14 mouse cellular contexts compared by ENCODE assay signal in genomic region chr16:31188270-31188669, GRCm38 (mm10). TPM values are rescaled to one million over a fixed set of nuclear protein-coding genes. Genes with fewer than 3 reads are reported as not detected.
DNase-seq lines count a peak whose midpoint lies in the region; ATAC-seq and TF ChIP-seq lines count a peak whose summit lies in the region.
"Had no signal": no experiment of that assay in that cellular context is flagged by ENCODE, and none has a peak within 500 bp of the region (broad histone marks: within the 10 kb centered on the region; RNA-seq: fewer than 3 reads in every experiment).

No protein-coding gene starts in this region.

- H3K27ac ChIP-seq in layer of hippocampus, adult 2 months: peak overlapping the region; percentile 63
- peak overlapping the region; percentile 38 for H3K27ac ChIP-seq in neural tube, embryonic 13.5 days (replicated peaks)
- no peak overlapping the region for H3K27ac ChIP-seq in hindbrain, embryonic 16.5 days (ENCODE audit: low read depth, low read length)
- H3K27ac ChIP-seq: limb, embryonic 13.5 days had no signal

- no peaks in the 10 kb centered on the region for H3K36me3 ChIP-seq in neural tube, embryonic 13.5 days
- H3K36me3 ChIP-seq in hindbrain, embryonic 16.5 days (ENCODE audit: control insufficient read depth, insufficient read depth, low read length): no peaks in the 10 kb centered on the region
- H3K36me3 ChIP-seq: limb, embryonic 13.5 days had no signal

- WGBS in neural tube, embryonic 13.5 days: 54% methylated on average over 6 of the region's 6 CpGs
- WGBS in hindbrain, embryonic 16.5 days: 41% methylated on average over 6 of the region's 6 CpGs

- ATAC-seq in neural tube, embryonic 13.5 days (ENCODE audit: low read depth): peak; percentile 36; the same call in 1 of the 2 replicates
- peak; percentile 60; the same call in 1 of the 2 replicates for ATAC-seq in hindbrain, embryonic 16.5 days

- H3K4me3 ChIP-seq in layer of hippocampus, adult 2 months: no peak overlapping the region
- no peak overlapping the region for H3K4me3 ChIP-seq in neural tube, embryonic 13.5 days
- no peak overlapping the region for H3K4me3 ChIP-seq in hindbrain, embryonic 16.5 days (ENCODE audit: low read length)
- H3K4me3 ChIP-seq: erythroblast, embryonic 14.5 days; limb, embryonic 13.5 days had no signal

- peaks cover 49% of the 10 kb centered on the region for H3K4me1 ChIP-seq in neural tube, embryonic 13.5 days (replicated peaks)
- peaks cover 7% of the 10 kb centered on the region; the same call in 1 of the 2 replicates for H3K4me1 ChIP-seq in hindbrain, embryonic 16.5 days (ENCODE audit: control insufficient read depth, insufficient read depth, low read depth, low read length)

- no peaks in the 10 kb centered on the region for H3K9me3 ChIP-seq in neural tube, embryonic 13.5 days
- no peaks in the 10 kb centered on the region for H3K9me3 ChIP-seq in hindbrain, embryonic 16.5 days (ENCODE audit: control insufficient read depth, low read length)
- H3K9me3 ChIP-seq: limb, embryonic 13.5 days had no signal

- TF ChIP-seq CTCF in layer of hippocampus, adult 2 months (conservative IDR thresholded peaks at IDR 0.05): no peak

- no peak overlapping the region for H3K4me2 ChIP-seq in neural tube, embryonic 13.5 days
- H3K4me2 ChIP-seq in hindbrain, embryonic 16.5 days (ENCODE audit: low read length): no peak overlapping the region
- H3K4me2 ChIP-seq: heart, embryonic 11.5 days; limb, embryonic 13.5 days had no signal

- no peak for DNase-seq in layer of hippocampus, adult 2 months (ENCODE audit: low spot score in 2 of 2)
- DNase-seq in layer of hippocampus, postnatal 10 days (ENCODE audit: low spot score in 2 of 2): no peak
- DNase-seq in neural tube, embryonic 10.5 days (ENCODE audit: extremely low spot score, low spot score): no peak
- DNase-seq in thymus, postnatal 36 days: no peak
- no peak for DNase-seq in urinary bladder, adult 18-20 months (ENCODE audit: low spot score in 2 of 2)
- DNase-seq: adrenal gland, adult 8-10 months; cerebellum, adult 8-10 months; kidney, adult 9 months; thymus, postnatal 25 days had no signal

- no peak overlapping the region for H3K9ac ChIP-seq in neural tube, embryonic 13.5 days
- H3K9ac ChIP-seq in hindbrain, embryonic 16.5 days (ENCODE audit: low read depth, low read length): no peak overlapping the region
- H3K9ac ChIP-seq: limb, embryonic 13.5 days had no signal

- no peaks in the 10 kb centered on the region for H3K27me3 ChIP-seq in neural tube, embryonic 13.5 days
- H3K27me3 ChIP-seq in hindbrain, embryonic 16.5 days (replicated peaks; ENCODE audit: control insufficient read depth, insufficient read depth, low read length): no peaks in the 10 kb centered on the region
- H3K27me3 ChIP-seq: limb, embryonic 13.5 days had no signal

RNA-seq across cellular contexts. Expression of gene Acap2, which starts 12.8 kb away (rescaled TPM):
- total RNA-seq in layer of hippocampus, adult 2 months (2021): 100 to 1,000 TPM; 140 to 148 TPM
- 10 to 100 TPM; 77.5 to 81.6 TPM for total RNA-seq in layer of hippocampus, postnatal 10 days (2021)
- polyA plus RNA-seq in neural tube, embryonic 13.5 days (2015; fragmentation: Nextera tagmentation; extraction: Ambion mirVana): 12.1 and 14.6 TPM in 2 replicates
- 9.4 and 11.0 TPM in 2 replicates for polyA plus RNA-seq in hindbrain, embryonic 16.5 days (2015; fragmentation: Nextera tagmentation; extraction: Ambion mirVana)
